Mouse (Mus musculus): ENCODE measurements at regions not wholly inside any gene's neighbourhood (a gene's known extent, or its start where the extent isn't known, plus 50 kb on each side); places are given as distances from the start of the nearest gene placed in this dataset.

DNA sequence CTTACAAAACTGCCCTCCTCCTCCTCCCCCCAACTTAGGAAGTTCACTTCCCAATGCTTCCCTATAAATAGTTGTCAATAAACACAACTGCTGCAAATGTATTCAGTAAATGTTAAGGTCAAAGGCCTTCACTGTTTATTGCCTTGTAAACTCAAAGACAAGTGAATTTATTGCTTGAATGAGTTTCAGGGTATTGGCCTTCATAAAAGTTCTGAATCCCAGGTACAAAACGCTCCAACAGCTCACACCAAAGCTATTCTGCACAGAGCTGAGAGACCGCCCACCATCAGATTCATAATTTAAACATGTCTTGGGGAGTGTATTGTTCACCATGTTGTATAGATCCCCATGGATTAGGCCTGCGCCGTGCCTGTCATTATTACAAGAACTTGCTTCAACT, 53.9 kb upstream of the Cdkn3 start:
- no peak overlapping the region for H3K9ac ChIP-seq (replicated peaks; ENCODE audit: low read length, poor library complexity, severe bottlenecking)
- H3K36me3 ChIP-seq (ENCODE audit: insufficient read depth, low read length), result no peaks in the 10 kb centered on the region
- no peak for TF ChIP-seq CTCF (IDR thresholded peaks at IDR 0.05)
- H3K27me3 ChIP-seq (ENCODE audit: insufficient read depth, low read length), result no peaks in the 10 kb centered on the region
- no peaks in the 10 kb centered on the region for H3K9me3 ChIP-seq (ENCODE audit: low read length)
- ATAC-seq (ENCODE audit: low FRiP score) (no peak), DNase-seq (ENCODE audit: low spot score) (no peak)
- H3K4me2 ChIP-seq (ENCODE audit: low read depth, low read length, poor library complexity, severe bottlenecking), result no peak overlapping the region
- H3K4me3 ChIP-seq (ENCODE audit: low read depth, low read length), result no peak overlapping the region
- 51% methylated on average over 4 of the region's 4 CpGs for WGBS
- H3K27ac ChIP-seq (ENCODE audit: low read depth, low read length), result no peak overlapping the region
- H3K4me1 ChIP-seq (ENCODE audit: insufficient read depth, low read length), result peaks cover 6% of the 10 kb centered on the region; the same call in 1 of the 2 replicates

- Histone ChIP-seq H3K36me3 (ENCODE audit: insufficient read depth, low read length) (no peaks in the 10 kb centered on the region), H3K4me3 (ENCODE audit: low read depth, low read length) (no peak overlapping the region), H3K27me3 (ENCODE audit: insufficient read depth, low read length) (no peaks in the 10 kb centered on the region), H3K9me3 (ENCODE audit: low read length) (no peaks in the 10 kb centered on the region), H3K4me1 (ENCODE audit: insufficient read depth, low read length) (no peaks in the 10 kb centered on the region), H3K9ac (replicated peaks; ENCODE audit: low read length, poor library complexity, severe bottlenecking) (no peak overlapping the region), H3K4me2 (ENCODE audit: low read depth, low read length, poor library complexity, severe bottlenecking) (no peak overlapping the region), H3K27ac (ENCODE audit: low read depth, low read length) (no peak overlapping the region)
- no peak for TF ChIP-seq CTCF (IDR thresholded peaks at IDR 0.05)
- WGBS, result 76% methylated on average over 9 of the region's 9 CpGs
- ATAC-seq (ENCODE audit: low FRiP score) (no peak), DNase-seq (ENCODE audit: low spot score) (no peak)
Observed at GRCm38 (mm10) chr14:46704316-46704751, 56.0 kb upstream of the Cdkn3 start.

- H3K4me2 ChIP-seq (ENCODE audit: low read depth, low read length, poor library complexity, severe bottlenecking), result no peak overlapping the region
- ATAC-seq (ENCODE audit: low FRiP score) (0 out of 2 replicates have a peak, but pooled peaks have one; percentile 50), DNase-seq (ENCODE audit: low spot score) (peak; percentile 29)
- H3K9me3 ChIP-seq (ENCODE audit: low read length), result no peaks in the 10 kb centered on the region
- H3K27me3 ChIP-seq (ENCODE audit: insufficient read depth, low read length), result no peaks in the 10 kb centered on the region
- peak; percentile 69 for TF ChIP-seq CTCF (IDR thresholded peaks at IDR 0.05)
- no peaks in the 10 kb centered on the region for H3K4me1 ChIP-seq (ENCODE audit: insufficient read depth, low read length)
- no peak overlapping the region for H3K9ac ChIP-seq (replicated peaks; ENCODE audit: low read length, poor library complexity, severe bottlenecking)
- no peak overlapping the region for H3K27ac ChIP-seq (ENCODE audit: low read depth, low read length)
- H3K4me3 ChIP-seq (ENCODE audit: low read depth, low read length), result no peak overlapping the region
- H3K36me3 ChIP-seq (ENCODE audit: insufficient read depth, low read length), result no peaks in the 10 kb centered on the region
- 33% methylated on average over 16 of the region's 17 CpGs for WGBS
Observed at GRCm38 (mm10) chr14:46702669-46703435, 57.5 kb upstream of the Cdkn3 start.

DNA sequence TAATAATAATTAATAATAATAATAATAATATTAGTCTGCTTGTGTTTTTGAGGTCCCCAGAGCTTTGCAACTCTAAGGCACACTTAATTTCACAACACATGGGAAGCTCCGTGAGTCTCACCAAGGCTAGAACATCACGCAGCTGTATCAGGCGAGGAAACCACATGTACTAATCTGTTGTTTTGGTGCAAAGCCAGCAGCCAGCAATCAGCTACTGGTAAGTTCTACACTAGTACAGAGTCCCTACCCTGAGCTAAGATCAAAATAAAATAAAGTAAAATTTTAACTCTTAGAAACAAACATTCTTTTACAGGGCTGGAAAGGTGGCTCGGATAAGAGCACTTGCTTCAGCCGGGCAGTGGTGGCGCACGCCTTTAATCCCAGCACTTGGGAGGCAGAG, 67.8 kb upstream of the Cdkn3 start:
- Histone ChIP-seq H3K9ac (replicated peaks; ENCODE audit: low read length, poor library complexity, severe bottlenecking) (no peak overlapping the region), H3K4me3 (ENCODE audit: low read depth, low read length) (no peak overlapping the region), H3K4me1 (ENCODE audit: insufficient read depth, low read length) (peaks cover 4% of the 10 kb centered on the region; the same call in 1 of the 2 replicates), H3K27me3 (ENCODE audit: insufficient read depth, low read length) (no peaks in the 10 kb centered on the region), H3K9me3 (ENCODE audit: low read length) (no peaks in the 10 kb centered on the region), H3K27ac (ENCODE audit: low read depth, low read length) (no peak overlapping the region), H3K4me2 (ENCODE audit: low read depth, low read length, poor library complexity, severe bottlenecking) (no peak overlapping the region), H3K36me3 (ENCODE audit: insufficient read depth, low read length) (no peaks in the 10 kb centered on the region)
- DNase-seq (ENCODE audit: low spot score) (no peak), ATAC-seq (ENCODE audit: low FRiP score) (no peak)
- 93% methylated on average over 7 of the region's 7 CpGs for WGBS
- no peak for TF ChIP-seq CTCF (IDR thresholded peaks at IDR 0.05)

DNA sequence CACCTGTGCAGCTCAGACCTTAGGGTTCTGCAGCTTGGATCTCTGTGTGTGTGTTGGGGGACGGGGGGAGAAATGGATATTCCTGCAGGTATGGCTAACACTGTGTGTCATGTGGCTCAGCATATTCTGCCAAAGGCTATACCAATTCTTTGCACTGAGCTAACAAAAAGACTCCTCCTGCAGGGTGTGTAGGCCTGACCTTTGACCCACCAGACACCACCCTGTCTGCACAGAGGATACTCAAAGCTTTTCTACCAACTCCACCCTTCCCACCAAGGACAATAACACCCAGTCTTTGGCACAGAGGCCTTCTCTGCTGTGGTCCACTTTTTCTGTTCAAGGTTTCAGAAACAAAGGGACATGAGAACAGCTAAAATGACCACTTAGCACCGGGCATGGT, 68.3 kb upstream of the Cdkn3 start:
- Histone ChIP-seq H3K9me3 (ENCODE audit: low read length) (no peaks in the 10 kb centered on the region), H3K27me3 (ENCODE audit: insufficient read depth, low read length) (no peaks in the 10 kb centered on the region), H3K4me3 (ENCODE audit: low read depth, low read length) (no peak overlapping the region), H3K4me1 (ENCODE audit: insufficient read depth, low read length) (peaks cover 4% of the 10 kb centered on the region; the same call in 1 of the 2 replicates), H3K4me2 (ENCODE audit: low read depth, low read length, poor library complexity, severe bottlenecking) (no peak overlapping the region), H3K27ac (ENCODE audit: low read depth, low read length) (no peak overlapping the region), H3K9ac (replicated peaks; ENCODE audit: low read length, poor library complexity, severe bottlenecking) (no peak overlapping the region), H3K36me3 (ENCODE audit: insufficient read depth, low read length) (no peaks in the 10 kb centered on the region)
- WGBS, result 78% methylated on average over 2 of the region's 2 CpGs
- ATAC-seq (ENCODE audit: low FRiP score) (no peak), DNase-seq (ENCODE audit: low spot score) (no peak)
- no peak for TF ChIP-seq CTCF (IDR thresholded peaks at IDR 0.05)

- Histone ChIP-seq H3K27ac (ENCODE audit: low read depth, low read length) (no peak overlapping the region), H3K4me1 (ENCODE audit: insufficient read depth, low read length) (no peaks in the 10 kb centered on the region), H3K4me2 (ENCODE audit: low read depth, low read length, poor library complexity, severe bottlenecking) (no peak overlapping the region), H3K9me3 (ENCODE audit: low read length) (no peaks in the 10 kb centered on the region), H3K4me3 (ENCODE audit: low read depth, low read length) (no peak overlapping the region), H3K36me3 (ENCODE audit: insufficient read depth, low read length) (no peaks in the 10 kb centered on the region), H3K27me3 (ENCODE audit: insufficient read depth, low read length) (no peaks in the 10 kb centered on the region), H3K9ac (replicated peaks; ENCODE audit: low read length, poor library complexity, severe bottlenecking) (no peak overlapping the region)
- TF ChIP-seq CTCF (IDR thresholded peaks at IDR 0.05), result no peak
- ATAC-seq (ENCODE audit: low FRiP score) (no peak), DNase-seq (ENCODE audit: low spot score) (no peak)
- WGBS, result 78% methylated on average over 6 of the region's 6 CpGs
Observed at GRCm38 (mm10) chr14:46682728-46683127, 77.6 kb upstream of the Cdkn3 start.
